Mouse (Mus musculus): Measurements from ENCODE around the gene Col4a3bp.

Col4a3bp gene

GRCm38 (mm10) chr13:96542901-96543891, 778 bp downstream of the Col4a3bp start:
- no peak for DNase-seq

- DNase-seq, result no peak
Observed at GRCm38 (mm10) chr13:96544506-96544905, 2.1 kb downstream of the Col4a3bp start.

- no peak for DNase-seq
Observed at GRCm38 (mm10) chr13:96547250-96547649, 4.8 kb downstream of the Col4a3bp start.

GRCm38 (mm10) chr13:96547941-96548340, 5.5 kb downstream of the Col4a3bp start:
- no peak for DNase-seq

GRCm38 (mm10) chr13:96555099-96555498, 12.7 kb downstream of the Col4a3bp start:
- DNase-seq, result no peak

- DNase-seq, result no peak
Observed at GRCm38 (mm10) chr13:96567977-96568376, 25.6 kb downstream of the Col4a3bp start.

GRCm38 (mm10) chr13:96570313-96571015, 28.0 kb downstream of the Col4a3bp start:
- no peak for DNase-seq

GRCm38 (mm10) chr13:96571016-96571361, 28.6 kb downstream of the Col4a3bp start:
- no peak for DNase-seq

- no peak for DNase-seq
Observed at GRCm38 (mm10) chr13:96574170-96574569, 31.8 kb downstream of the Col4a3bp start.

- DNase-seq, result no peak
Observed at GRCm38 (mm10) chr13:96579104-96579503, 36.7 kb downstream of the Col4a3bp start.

GRCm38 (mm10) chr13:96579979-96580378, 37.6 kb downstream of the Col4a3bp start:
- DNase-seq, result no peak

- DNase-seq, result no peak
Observed at GRCm38 (mm10) chr13:96584201-96584600, 41.8 kb downstream of the Col4a3bp start.

- no peak for DNase-seq
Observed at GRCm38 (mm10) chr13:96586540-96586939, 44.1 kb downstream of the Col4a3bp start.

GRCm38 (mm10) chr13:96588642-96589041, 46.2 kb downstream of the Col4a3bp start:
- no peak for DNase-seq

GRCm38 (mm10) chr13:96593621-96594020, 51.2 kb downstream of the Col4a3bp start:
- no peak for DNase-seq

- peak; percentile 16 for DNase-seq
Observed at GRCm38 (mm10) chr13:96594070-96594469, 51.7 kb downstream of the Col4a3bp start.

- DNase-seq, result no peak
Observed at GRCm38 (mm10) chr13:96599182-96599581, 56.8 kb downstream of the Col4a3bp start.

- no peak for DNase-seq
Observed at GRCm38 (mm10) chr13:96604242-96604641, 61.8 kb downstream of the Col4a3bp start.

GRCm38 (mm10) chr13:96614615-96615014, 72.2 kb downstream of the Col4a3bp start:
- DNase-seq, result no peak

- DNase-seq, result no peak
Observed at GRCm38 (mm10) chr13:96620891-96621290, 78.5 kb downstream of the Col4a3bp start.

- DNase-seq, result no peak
Observed at GRCm38 (mm10) chr13:96630396-96630795, 88.0 kb downstream of the Col4a3bp start.

GRCm38 (mm10) chr13:96644168-96644567, 101.8 kb downstream of the Col4a3bp start:
- DNase-seq, result no peak

GRCm38 (mm10) chr13:96645822-96646221, 103.4 kb downstream of the Col4a3bp start:
- no peak for DNase-seq

- no peak for DNase-seq
Observed at GRCm38 (mm10) chr13:96653041-96653440, 110.6 kb downstream of the Col4a3bp start.
